Mouse (Mus musculus): ENCODE measurements around the gene Trp53bp1.

Gene Trp53bp1

GRCm38 (mm10) chr2:121244099-121244498 is 27.1 kb downstream of the Trp53bp1 start:
- DNase-seq = no peak

DNA sequence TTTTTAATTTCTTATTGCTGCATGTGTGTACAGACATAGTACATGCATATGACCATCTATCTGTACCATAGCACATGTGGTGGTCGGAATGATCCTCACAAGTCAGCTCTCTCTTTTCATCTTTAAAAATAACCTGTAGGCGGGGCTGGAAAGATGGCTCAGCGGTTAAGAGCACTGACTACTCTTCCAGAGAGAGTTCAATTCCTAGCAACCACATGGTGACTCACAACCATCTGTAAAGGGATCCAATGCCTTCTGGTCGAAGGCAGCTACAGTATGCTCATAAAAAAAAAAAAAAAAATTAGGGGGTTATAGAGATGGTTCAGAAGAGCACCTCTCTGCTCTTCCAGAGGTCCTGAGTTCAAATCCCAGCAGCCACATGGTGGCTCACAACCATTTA is 31.8 kb downstream of the Trp53bp1 start:
- DNase-seq = no peak

- DNase-seq = no peak
These were observed 35.6 kb downstream of the Trp53bp1 start for GRCm38 (mm10) chr2:121235460-121236072.

DNA sequence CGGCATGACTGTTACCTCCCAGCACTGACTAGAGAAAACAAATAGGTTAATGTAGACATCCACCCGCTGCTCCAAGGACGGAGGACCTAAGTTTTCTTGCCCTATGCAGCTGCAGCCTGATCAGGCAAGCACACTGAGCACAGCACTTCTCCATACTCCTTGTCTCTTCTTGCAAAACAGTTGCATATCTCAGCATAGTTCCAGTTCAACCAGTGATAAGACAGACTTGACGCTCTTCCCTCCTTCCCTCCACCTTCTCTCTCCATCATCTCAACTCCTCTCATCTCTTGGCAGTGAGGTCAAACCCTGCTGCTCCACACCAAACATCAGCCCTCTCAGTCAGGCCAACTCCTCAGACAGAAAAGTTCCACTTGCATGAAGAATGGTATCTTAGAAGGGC is 43.1 kb downstream of the Trp53bp1 start:
- no peak for DNase-seq

- no peak for DNase-seq
These were observed 48.2 kb downstream of the Trp53bp1 start for GRCm38 (mm10) chr2:121223010-121223409.

DNA sequence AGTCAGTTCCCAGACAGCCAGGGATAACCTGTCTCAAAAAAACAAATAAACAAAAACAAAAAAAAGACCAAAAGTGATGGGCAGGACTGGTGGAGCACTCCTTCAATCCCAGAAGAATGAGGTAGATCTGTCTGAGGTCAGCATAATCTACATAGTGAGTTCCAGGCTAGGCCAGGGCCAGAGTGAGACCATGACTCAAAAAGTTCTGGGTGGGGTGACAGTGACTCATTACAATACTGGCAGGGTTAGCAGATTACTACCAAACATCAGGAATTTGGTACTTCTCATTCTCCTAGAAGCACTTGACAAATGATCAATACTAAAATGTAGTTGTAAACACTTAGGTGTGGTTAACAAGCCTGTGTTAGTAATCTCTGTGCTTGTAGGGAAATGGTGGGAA is 51.2 kb downstream of the Trp53bp1 start:
- no peak for DNase-seq

GRCm38 (mm10) chr2:121219177-121219576 is 52.0 kb downstream of the Trp53bp1 start:
- DNase-seq = no peak

DNA sequence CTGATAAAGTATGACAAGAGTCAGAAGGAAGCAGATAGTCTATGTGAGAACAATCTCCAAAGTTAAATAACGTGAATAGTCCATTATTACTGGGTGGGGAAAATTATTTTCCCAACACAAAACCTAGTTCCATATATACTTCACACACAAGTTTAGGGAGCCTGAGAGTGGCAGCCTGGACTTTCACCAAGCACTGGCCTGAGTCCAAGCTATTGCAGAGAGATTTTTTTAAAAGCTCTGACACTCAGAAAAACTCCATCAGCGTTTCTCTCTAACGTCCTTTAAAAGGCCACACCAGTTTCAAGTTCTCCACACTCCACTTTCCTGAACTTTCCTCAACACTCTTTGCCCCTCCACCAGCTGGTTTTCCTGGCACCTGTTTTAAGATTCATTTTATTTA is 56.7 kb downstream of the Trp53bp1 start:
- DNase-seq = peak; percentile 6 to 29

- no peak for DNase-seq
These were observed 64.7 kb downstream of the Trp53bp1 start for GRCm38 (mm10) chr2:121206541-121206940.

DNA sequence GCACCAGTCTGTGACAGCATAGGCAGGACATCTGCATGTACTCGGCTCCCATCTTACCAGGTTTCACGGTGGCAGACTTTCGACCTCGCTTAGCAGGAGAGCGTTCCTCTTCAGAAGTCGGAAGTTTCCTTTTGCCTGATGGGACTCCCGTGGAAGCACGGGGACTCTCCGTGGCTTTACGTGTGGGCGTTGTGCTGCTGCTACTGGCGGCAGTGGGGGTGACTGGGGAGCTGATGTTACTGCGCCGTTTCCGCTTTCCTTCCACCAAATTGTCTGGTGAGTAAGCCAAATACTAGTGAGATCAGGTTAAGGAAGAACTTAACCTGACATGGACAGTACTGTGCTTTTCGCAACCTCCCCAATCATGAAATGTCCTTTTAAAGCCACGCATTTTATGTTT is 66.9 kb downstream of the Trp53bp1 start:
- no peak for DNase-seq

GRCm38 (mm10) chr2:121195466-121195865 is 75.7 kb downstream of the Trp53bp1 start:
- no peak for DNase-seq

DNA sequence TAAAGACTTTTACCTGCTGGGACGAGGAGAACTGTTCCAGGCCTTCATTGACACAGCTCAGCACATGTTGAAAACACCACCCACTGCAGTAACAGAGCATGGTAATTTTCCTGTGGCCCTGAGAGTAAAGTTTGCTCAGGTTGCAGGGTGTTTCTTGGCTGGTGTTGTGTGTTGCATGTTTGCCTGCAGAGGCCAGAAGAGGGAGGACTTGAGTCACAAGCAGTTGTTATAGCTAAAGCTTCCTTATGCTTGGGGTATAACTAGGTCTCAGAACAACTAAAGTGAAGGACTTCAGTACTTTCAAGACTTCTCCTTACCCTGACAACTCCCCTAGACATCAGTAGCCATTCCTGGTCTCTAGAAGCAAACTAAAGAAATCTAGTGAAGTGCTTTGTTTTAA is 82.7 kb downstream of the Trp53bp1 start:
- no peak for DNase-seq

GRCm38 (mm10) chr2:121184142-121184541 is 87.1 kb downstream of the Trp53bp1 start:
- no peak for DNase-seq

GRCm38 (mm10) chr2:121183431-121183830 is 87.8 kb downstream of the Trp53bp1 start:
- no peak for DNase-seq

DNA sequence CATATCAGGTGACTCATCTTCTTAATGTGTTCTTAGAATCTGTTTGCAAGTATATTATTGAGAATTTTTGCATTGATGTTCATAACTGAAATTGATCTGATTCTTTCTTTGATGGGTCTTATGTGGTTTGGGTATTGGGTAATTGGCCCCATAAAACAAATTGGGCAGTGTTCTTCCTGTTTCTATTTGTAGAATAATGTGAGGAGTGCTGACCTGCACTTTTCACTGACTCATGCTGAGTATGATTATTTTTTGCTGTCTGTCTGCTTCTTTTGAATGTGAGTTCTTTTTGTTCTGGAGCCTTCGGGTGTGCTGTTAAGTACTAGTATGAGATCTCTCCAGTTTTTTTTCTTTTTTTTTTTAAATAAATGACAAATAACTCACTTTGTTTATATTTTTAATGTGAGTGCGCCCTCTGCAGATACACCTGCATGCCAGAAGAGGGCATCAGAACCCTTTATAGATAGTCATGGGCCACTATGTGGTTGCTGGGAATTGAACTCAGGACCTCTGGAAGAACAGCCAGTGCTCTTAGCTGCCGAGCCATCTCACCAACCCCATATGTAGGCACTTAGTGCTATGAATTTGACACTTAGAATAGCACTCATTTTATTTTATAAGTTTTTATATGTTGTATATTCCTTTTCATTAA is 92.3 kb downstream of the Trp53bp1 start:
- no peak for DNase-seq

DNA sequence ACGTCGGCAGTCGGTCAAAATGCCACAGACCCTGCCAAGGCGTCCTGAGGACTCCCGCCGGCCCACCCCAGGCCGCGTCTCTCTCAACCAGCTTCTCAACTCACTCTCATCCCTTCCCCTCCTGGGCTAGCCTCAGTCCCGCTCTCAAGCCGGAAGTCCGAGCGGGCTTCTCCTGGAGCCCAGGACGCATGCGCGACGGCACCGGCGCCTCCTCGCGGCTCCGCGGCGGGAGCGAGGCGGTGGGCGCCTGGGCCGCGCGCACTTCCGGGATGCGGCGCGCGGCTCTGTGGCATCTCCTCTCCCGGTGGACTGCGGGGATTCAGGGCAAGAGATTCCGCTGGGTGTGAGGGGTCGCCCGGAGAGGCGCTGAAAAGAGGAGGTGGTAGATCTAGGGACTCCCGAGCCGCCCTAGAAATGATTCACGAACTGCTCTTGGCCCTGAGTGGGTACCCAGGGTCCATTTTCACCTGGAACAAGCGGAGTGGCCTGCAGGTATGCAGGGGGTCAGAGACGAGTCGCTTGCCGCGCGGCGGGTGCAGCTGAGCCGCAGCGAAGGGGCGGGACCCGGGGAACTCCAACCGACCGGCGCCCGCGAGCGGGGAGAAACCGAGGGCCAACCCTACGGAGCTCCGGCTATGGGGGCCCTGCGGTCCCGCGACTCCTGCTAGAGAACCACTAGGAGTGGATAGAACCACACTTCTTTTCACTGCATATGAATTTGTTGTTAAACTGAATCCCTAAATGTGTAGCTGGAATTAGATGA is 100.0 kb downstream of the Trp53bp1 start, which contains the start of gene Zscan29:
TSS of gene Zscan29 (minus strand) at position 146 of the 763 bp plus-strand sequence.
- DNase-seq = peak; percentile 93 to 96

DNA sequence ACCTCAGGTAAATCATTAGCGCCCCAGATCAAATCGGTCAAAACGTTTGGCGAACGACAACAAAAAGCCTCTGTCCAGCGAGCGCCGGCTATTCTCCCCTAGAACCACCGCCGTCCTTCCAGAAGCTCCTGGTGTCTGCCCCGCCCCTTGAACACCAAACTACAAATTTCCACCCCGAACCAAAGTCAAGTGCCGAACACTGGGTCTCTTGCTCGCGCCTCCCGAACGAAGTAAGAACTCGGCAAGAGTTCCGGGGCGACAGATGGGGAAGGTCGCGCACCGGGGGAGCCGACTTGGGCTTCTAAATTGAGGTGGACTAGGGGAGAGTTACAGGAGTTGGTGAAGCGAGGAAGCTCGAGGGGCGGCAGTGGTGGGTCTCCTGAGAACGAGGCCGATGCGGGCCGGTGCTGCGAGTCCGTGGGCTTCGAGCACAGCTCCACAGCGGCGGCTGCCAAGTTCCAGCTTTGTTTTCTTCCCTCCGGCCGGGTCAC is 100.7 kb downstream of the Trp53bp1 start, which contains the start of gene Tubgcp4:
TSS of gene Tubgcp4 (plus strand) at position 174 of the 491 bp plus-strand sequence.
- DNase-seq = peak; percentile 65 to 76

DNA sequence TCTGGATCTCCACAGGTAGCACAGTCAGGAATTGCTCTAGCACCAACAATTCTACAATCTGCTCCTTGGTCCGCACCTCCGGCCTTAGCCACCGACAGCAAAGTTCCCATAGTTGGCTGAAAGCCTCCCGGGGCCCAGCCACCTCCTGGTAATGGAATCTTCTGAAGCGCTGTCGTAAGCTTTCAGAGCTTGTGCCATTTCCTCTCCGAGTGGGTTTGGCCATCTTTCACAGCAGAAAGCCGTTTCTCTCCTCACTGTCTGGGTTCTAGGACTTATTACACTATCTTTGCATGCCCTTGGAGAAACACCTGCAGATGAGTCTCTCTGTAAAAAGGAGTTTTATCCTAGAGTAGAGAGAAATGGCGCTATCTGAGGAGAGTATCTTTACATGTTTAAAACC is 101.3 kb downstream of the Trp53bp1 start:
- DNase-seq = peak; percentile 42 to 63

- no peak for DNase-seq
These were observed 102.0 kb downstream of the Trp53bp1 start for GRCm38 (mm10) chr2:121169173-121169572.

DNA sequence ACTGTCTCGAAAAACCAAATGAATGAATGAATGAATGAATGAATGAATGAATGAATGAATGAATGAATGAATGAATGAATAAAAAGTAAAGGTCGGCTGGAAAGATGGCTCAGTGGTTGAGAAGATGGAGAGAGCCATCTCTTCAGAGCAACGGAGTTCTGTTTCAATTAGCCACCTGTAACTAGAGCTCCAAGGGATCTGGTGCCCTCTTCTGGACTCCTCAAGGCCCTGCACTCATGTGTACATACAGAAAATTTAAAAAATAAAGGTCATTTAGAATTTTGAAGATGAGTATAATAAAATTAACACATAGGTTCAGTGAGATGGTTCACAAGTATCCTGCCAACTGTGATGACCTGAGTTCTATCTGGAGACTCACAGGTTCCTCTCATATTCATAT is 118.1 kb downstream of the Trp53bp1 start:
- no peak for DNase-seq

- DNase-seq = no peak
These were observed 121.5 kb downstream of the Trp53bp1 start for GRCm38 (mm10) chr2:121149679-121150078.

Data from kidney, postnatal 4 days (tissue).